Mouse (Mus musculus) spleen, adult 18-20 months (tissue): Measurements from ENCODE around the gene Best1.

Source experiments
- DNase-seq, 2 experiments: peaks; one replicate each; pipeline ENCODE4 v3.0.0; 2022; ENCODE audit warnings: mixed read lengths in 2 of 2

Gene Best1

DNA sequence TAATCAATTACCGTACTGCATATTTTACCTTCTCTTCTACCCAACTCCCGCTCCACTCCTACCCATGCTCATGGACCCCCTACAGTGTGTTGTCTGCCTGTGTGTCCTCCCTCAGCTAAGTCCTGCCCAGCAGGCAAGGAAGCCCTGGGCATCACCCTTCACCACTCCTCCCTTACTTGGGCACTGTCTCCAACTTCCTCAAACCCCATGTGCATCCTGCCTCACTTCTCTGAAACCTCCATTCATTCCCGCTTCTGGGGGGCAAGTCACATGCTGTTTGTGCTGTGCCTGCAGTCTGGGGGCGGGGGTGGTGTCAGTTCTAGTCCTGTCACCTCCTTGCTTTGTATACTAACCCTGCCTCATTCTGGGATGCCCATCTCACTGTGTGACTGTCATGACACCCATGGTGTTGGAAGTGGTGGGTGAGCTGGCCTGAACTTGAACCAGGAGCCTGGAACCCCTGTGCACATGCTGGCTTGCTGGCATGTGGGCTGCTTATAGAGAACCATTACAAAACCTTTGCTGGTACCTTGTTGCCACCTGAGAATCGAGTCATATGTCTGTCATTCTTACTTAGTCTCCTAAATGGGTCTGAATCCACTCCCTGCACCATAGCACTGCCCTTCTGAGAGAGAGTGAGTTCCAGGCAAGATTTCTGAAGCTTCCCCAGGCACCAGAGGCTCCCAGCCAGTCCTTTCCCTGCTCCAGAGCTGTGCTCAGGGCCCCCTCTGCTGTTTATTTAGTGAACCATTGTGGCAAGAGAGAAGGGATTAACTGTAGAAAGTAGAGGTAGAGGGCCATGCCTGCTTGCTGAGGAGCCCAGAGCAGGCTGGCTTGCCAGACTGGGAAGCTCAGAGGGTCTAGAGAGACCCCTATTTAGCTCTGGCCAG, 21.2 kb upstream of the Best1 start:
- DNase-seq: no peak

GRCm38 (mm10) chr19:10021981-10022380, 20.5 kb upstream of the Best1 start:
- no peak for DNase-seq

GRCm38 (mm10) chr19:10019214-10019760, 17.9 kb upstream of the Best1 start:
- DNase-seq: no peak

DNA sequence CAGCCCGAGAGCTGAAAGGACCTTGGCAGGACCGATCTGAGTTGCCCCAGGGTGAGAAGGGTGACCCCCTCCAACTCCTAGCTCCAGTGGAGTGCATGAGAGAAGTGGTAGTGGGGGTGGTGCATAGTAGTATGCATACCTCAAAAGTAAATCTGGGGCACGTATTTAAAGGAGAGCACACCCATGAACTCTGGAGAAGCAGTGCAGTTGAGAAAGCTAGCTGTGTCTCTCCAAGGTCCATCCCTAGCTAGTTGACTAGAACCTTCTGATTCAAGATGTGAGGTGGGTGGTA, 17.0 kb upstream of the Best1 start:
- DNase-seq: no peak

DNA sequence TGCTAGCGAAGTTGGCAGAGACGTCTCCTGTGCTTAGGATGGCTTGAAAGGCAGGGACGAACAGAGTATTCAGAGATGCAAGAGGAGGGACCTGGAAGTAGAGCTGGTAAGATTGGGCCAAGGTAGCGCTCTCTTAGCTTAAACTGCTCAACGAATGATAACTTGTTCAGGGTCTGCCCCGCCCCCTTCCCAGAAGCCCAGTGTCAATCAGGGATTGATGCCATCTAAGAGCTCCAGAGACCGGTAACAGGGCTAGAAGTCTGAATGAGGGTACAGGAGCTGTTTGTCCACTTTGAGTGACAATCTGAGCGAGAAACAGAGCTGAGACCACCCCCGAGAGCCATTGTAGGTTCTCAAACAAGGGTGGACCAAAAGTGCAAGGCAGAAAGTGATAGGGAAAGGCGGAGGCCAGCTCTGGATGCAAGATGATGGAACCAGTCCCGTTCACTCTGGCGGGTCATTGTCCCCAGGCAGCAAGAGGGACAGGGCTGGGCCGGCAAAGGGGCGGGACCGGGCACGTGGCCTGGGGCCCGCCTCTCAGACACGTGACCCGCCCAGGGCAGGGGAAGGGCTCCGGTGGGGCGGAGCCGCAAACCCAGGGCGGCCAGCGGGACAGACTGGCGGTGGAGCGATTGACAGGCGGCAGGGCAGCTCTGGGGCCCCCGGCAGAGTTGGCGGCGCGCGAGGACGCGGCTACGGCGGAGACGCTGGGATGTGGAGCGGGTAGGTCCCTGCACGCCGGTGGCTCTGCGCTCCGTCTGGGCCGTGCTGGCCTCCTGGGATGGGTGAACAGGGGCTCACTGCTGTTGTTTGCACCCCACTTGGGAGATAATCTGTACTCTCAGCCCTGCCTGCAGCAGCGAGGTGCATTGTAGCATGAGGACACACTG, 16.4 kb upstream of the Best1 start:
- peak; percentile 73 to 77 for DNase-seq

- no peak for DNase-seq
Measured at GRCm38 (mm10) chr19:10016151-10016550, 14.7 kb upstream of the Best1 start.

DNA sequence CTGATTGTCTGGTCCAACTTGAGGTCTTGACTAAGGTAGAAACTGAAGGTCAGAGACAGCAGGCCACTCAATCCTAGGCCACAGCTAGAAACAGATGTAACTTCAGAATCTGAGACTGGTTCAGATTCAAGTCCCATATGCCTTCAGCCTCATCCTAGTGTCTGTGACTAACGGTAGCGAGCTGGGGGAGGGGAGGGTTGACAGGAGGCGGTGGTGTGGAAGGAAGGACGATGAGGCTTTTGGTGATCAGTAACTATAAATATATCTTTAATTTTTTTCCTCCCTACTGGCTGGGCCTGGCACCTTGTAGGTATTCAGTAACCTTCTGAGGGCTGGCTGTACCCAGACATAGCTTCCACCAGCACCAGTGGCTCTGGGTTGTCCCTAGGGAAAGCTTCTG, 14.0 kb upstream of the Best1 start:
- no peak for DNase-seq

GRCm38 (mm10) chr19:10014824-10015223, 13.4 kb upstream of the Best1 start:
- DNase-seq: no peak

DNA sequence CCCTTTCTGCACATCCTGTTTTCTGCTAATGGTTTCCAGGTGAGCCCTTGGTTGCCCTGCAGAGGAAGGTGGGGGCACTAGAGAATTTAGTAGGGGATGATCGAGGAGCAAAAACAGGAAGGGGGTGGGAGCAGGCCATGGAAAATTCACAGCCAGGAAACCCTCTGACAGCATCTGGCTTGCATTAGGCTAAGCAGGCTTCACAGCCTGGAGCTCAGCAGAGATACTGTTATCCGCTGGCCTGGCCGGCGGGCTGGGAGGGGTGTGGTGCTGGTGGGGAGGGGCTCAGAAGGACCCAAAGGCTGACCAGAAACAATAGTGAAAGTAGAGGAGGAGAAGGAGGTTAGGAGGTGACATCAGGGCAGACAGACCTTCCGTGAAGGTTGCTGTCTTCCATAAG, 12.5 kb upstream of the Best1 start:
- no peak for DNase-seq

- DNase-seq: no peak
Measured at GRCm38 (mm10) chr19:10013348-10013747, 11.9 kb upstream of the Best1 start.

GRCm38 (mm10) chr19:10012827-10013278, 11.4 kb upstream of the Best1 start:
- no peak for DNase-seq

- no peak for DNase-seq
Measured at GRCm38 (mm10) chr19:10011408-10011807, 10.0 kb upstream of the Best1 start.

DNA sequence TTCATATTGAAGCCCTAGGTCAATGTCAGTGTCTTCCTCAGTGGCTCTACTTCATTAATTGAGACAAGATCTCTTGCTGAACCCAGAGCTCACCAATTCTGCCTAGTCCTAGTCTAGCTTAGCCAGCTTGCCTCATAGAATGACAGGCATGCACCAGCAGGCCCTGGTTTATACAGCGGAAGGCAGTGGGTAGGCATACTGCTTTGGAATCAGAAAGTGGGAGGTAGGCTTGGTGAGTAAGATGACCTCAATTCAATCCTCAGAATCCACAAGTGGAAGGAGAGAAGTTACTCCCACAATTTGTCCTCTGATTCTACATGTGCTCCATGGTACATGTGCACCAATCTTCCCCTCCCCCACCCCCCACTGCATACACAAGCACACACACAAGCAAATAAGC, 2.3 kb upstream of the Best1 start:
- no peak for DNase-seq

DNA sequence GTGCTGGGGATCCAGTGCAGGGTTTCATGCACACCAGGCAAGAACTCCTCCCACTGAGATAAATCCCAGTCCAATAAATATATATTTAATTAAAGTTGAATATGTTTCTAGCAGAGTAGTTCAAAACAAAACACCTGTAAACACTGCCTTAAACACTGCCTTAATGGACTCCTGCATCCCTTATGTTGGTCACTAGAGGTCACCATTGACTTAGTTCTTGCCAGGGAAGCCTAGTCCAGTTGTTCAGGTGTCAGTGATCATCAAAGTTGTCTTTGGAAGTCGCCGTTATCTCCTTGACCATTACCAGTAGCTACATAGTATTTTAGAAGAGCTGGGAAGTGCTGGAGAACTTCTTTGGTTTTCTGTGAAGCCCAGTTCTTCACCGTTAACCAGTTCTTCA, 1.1 kb downstream of the Best1 start:
- DNase-seq: no peak

- DNase-seq: no peak
Measured at GRCm38 (mm10) chr19:9998736-9999486, 2.5 kb downstream of the Best1 start.

GRCm38 (mm10) chr19:9998063-9998416, 3.4 kb downstream of the Best1 start:
- DNase-seq: no peak

- no peak for DNase-seq
Measured at GRCm38 (mm10) chr19:9997204-9998062, 4.0 kb downstream of the Best1 start.

DNA sequence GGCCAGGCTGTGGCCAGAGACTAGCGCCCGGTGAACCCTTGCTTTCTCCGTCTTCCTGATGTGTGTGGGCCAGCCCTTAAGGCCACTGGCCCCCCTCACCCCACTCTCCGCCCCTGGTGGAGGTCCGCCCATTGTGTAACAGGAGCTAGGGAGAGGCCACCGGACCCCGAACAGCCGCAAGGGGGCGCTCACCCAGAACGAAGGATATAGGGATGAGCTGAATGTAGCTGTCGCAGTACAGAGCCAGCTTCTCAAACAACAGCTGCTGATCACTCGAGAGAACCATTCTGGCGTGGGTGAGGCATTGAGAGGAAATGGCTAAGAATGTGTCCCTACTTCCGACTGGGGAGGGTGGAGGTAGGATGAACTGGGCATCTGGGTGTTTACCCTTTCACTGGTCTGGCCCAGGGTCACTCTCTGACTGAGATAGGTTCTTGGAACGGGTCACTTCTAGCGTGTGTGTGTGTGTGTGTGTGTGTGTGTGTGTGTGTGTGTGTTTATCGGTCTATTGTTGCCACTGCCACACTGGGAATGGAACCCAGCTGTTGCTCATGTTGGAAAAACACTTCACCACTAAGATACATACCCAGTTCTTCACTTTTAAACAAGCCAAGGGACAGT, 8.3 kb downstream of the Best1 start:
- DNase-seq: peak; percentile 57 to 79

GRCm38 (mm10) chr19:9992011-9992958, 9.1 kb downstream of the Best1 start:
- DNase-seq: no peak

DNA sequence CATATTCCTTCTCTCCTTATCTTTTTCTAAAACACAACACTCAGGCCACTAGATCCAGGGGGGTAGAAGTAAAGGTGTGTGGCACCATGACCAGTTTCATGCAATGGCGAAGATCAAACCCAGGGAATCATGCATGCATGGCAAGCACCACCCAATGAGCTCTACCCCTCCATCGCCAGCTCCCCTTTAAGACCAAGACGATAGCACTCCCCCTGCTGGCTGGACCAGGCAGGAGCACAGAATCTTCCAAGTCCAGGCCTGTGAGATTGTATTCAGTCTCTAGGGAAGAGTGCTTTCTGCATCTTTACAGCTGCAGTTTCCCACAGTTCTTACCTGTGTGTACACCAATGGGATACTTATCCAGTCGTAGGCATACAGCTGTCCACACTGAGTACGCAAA, 10.1 kb downstream of the Best1 start:
- DNase-seq: peak; percentile 69 to 81
